Mouse (Mus musculus): ENCODE measurements at regions not wholly inside any gene's neighbourhood (a gene's known extent, or its start where the extent isn't known, plus 50 kb on each side); places are given as distances from the start of the nearest gene placed in this dataset.

GRCm38 (mm10) chr1:137690860-137691595, 484.5 kb downstream of the Ptprc start:
- Histone ChIP-seq H3K27ac (replicated peaks; ENCODE audit: low read depth, low read length) (no peak overlapping the region), H3K9ac (ENCODE audit: low read depth, low read length, severe bottlenecking) (no peak overlapping the region), H3K27me3 (ENCODE audit: control insufficient read depth, insufficient read depth, low read length) (no peaks in the 10 kb centered on the region), H3K36me3 (ENCODE audit: control insufficient read depth, insufficient read depth, low read length) (no peaks in the 10 kb centered on the region), H3K4me1 (ENCODE audit: control insufficient read depth, insufficient read depth, low read length) (no peaks in the 10 kb centered on the region), H3K4me3 (replicated peaks; ENCODE audit: low read length) (no peak overlapping the region), H3K4me2 (replicated peaks; ENCODE audit: low read depth, low read length, severe bottlenecking) (no peak overlapping the region), H3K9me3 (ENCODE audit: control insufficient read depth, low read length) (no peaks in the 10 kb centered on the region)
- TF ChIP-seq POLR2A (IDR thresholded peaks at IDR 0.05; ENCODE audit: borderline replicate concordance, extremely low read depth, insufficient read depth, insufficient read length) = no peak
- DNase-seq (ENCODE audit: low spot score) (no peak), ATAC-seq (ENCODE audit: low FRiP score, low read depth) (no peak)
- 86% methylated on average over 9 of the region's 9 CpGs for WGBS

- Histone ChIP-seq H3K9ac (ENCODE audit: low read depth, low read length, severe bottlenecking) (no peak overlapping the region), H3K27ac (replicated peaks; ENCODE audit: low read depth, low read length) (peak overlapping the region; percentile 59; the same call in 1 of the 2 replicates), H3K4me1 (ENCODE audit: control insufficient read depth, insufficient read depth, low read length) (peaks cover 4% of the 10 kb centered on the region; the same call in 1 of the 2 replicates), H3K4me2 (replicated peaks; ENCODE audit: low read depth, low read length, severe bottlenecking) (no peak overlapping the region), H3K36me3 (ENCODE audit: control insufficient read depth, insufficient read depth, low read length) (no peaks in the 10 kb centered on the region), H3K4me3 (replicated peaks; ENCODE audit: low read length) (no peak overlapping the region), H3K9me3 (ENCODE audit: control insufficient read depth, low read length) (no peaks in the 10 kb centered on the region), H3K27me3 (ENCODE audit: control insufficient read depth, insufficient read depth, low read length) (no peaks in the 10 kb centered on the region)
- DNase-seq (ENCODE audit: low spot score) (no peak), ATAC-seq (ENCODE audit: low FRiP score, low read depth) (no peak)
- 47% methylated on average over 5 of the region's 5 CpGs for WGBS
- TF ChIP-seq POLR2A (IDR thresholded peaks at IDR 0.05; ENCODE audit: borderline replicate concordance, extremely low read depth, insufficient read depth, insufficient read length) = no peak
These were observed 504.9 kb downstream of the Ptprc start for GRCm38 (mm10) chr1:137670650-137671049.

- no peak overlapping the region for H3K4me2 ChIP-seq (replicated peaks; ENCODE audit: low read depth, low read length, severe bottlenecking)
- no peak overlapping the region for H3K9ac ChIP-seq (ENCODE audit: low read depth, low read length, severe bottlenecking)
- H3K9me3 ChIP-seq (ENCODE audit: control insufficient read depth, low read length) = no peaks in the 10 kb centered on the region
- 72% methylated on average over 3 of the region's 3 CpGs for WGBS
- H3K27me3 ChIP-seq (ENCODE audit: control insufficient read depth, insufficient read depth, low read length) = no peaks in the 10 kb centered on the region
- H3K4me3 ChIP-seq (replicated peaks; ENCODE audit: low read length) = no peak overlapping the region
- peaks cover 6% of the 10 kb centered on the region; the same call in 1 of the 2 replicates for H3K4me1 ChIP-seq (ENCODE audit: control insufficient read depth, insufficient read depth, low read length)
- no peak overlapping the region for H3K27ac ChIP-seq (replicated peaks; ENCODE audit: low read depth, low read length)
- no peak for TF ChIP-seq POLR2A (IDR thresholded peaks at IDR 0.05; ENCODE audit: borderline replicate concordance, extremely low read depth, insufficient read depth, insufficient read length)
- no peak for ATAC-seq (ENCODE audit: low FRiP score, low read depth)
- no peak for DNase-seq (ENCODE audit: low spot score)
- H3K36me3 ChIP-seq (ENCODE audit: control insufficient read depth, insufficient read depth, low read length) = no peaks in the 10 kb centered on the region
These were observed 505.7 kb downstream of the Ptprc start for GRCm38 (mm10) chr1:137669849-137670248.

GRCm38 (mm10) chr1:137658141-137658540, 517.4 kb downstream of the Ptprc start:
- H3K36me3 ChIP-seq (ENCODE audit: control insufficient read depth, insufficient read depth, low read length) = no peaks in the 10 kb centered on the region
- WGBS = 92% methylated on average over 1 of the region's 1 CpGs
- no peak for ATAC-seq (ENCODE audit: low FRiP score, low read depth)

GRCm38 (mm10) chr1:137656900-137657458, 518.5 kb downstream of the Ptprc start:
- ATAC-seq (ENCODE audit: low FRiP score, low read depth) = 0 out of 2 replicates have a peak, but pooled peaks have one; percentile 34

More at GRCm38 (mm10) chr1:137658141-137658540, 517.4 kb downstream of the Ptprc start:
- H3K9ac ChIP-seq (ENCODE audit: low read depth, low read length, severe bottlenecking) = no peak overlapping the region
- H3K4me1 ChIP-seq (ENCODE audit: control insufficient read depth, insufficient read depth, low read length) = peaks cover 14% of the 10 kb centered on the region
- H3K4me3 ChIP-seq (replicated peaks; ENCODE audit: low read length) = no peak overlapping the region
- H3K9me3 ChIP-seq (ENCODE audit: control insufficient read depth, low read length) = no peaks in the 10 kb centered on the region
- no peak for DNase-seq (ENCODE audit: low spot score)
- H3K27ac ChIP-seq (replicated peaks; ENCODE audit: low read depth, low read length) = no peak overlapping the region
- no peak overlapping the region for H3K4me2 ChIP-seq (replicated peaks; ENCODE audit: low read depth, low read length, severe bottlenecking)
- no peaks in the 10 kb centered on the region for H3K27me3 ChIP-seq (ENCODE audit: control insufficient read depth, insufficient read depth, low read length)
- TF ChIP-seq POLR2A (IDR thresholded peaks at IDR 0.05; ENCODE audit: borderline replicate concordance, extremely low read depth, insufficient read depth, insufficient read length) = no peak

More at GRCm38 (mm10) chr1:137656900-137657458, 518.5 kb downstream of the Ptprc start:
- H3K27ac ChIP-seq (replicated peaks; ENCODE audit: low read depth, low read length) = no peak overlapping the region
- H3K9me3 ChIP-seq (ENCODE audit: control insufficient read depth, low read length) = no peaks in the 10 kb centered on the region
- no peak for DNase-seq (ENCODE audit: low spot score)
- WGBS = 62% methylated on average over 6 of the region's 6 CpGs
- H3K27me3 ChIP-seq (ENCODE audit: control insufficient read depth, insufficient read depth, low read length) = no peaks in the 10 kb centered on the region
- no peak overlapping the region for H3K4me2 ChIP-seq (replicated peaks; ENCODE audit: low read depth, low read length, severe bottlenecking)
- TF ChIP-seq POLR2A (IDR thresholded peaks at IDR 0.05; ENCODE audit: borderline replicate concordance, extremely low read depth, insufficient read depth, insufficient read length) = no peak
- H3K4me1 ChIP-seq (ENCODE audit: control insufficient read depth, insufficient read depth, low read length) = peaks cover 14% of the 10 kb centered on the region
- no peak overlapping the region for H3K4me3 ChIP-seq (replicated peaks; ENCODE audit: low read length)
- H3K9ac ChIP-seq (ENCODE audit: low read depth, low read length, severe bottlenecking) = no peak overlapping the region
- H3K36me3 ChIP-seq (ENCODE audit: control insufficient read depth, insufficient read depth, low read length) = no peaks in the 10 kb centered on the region

Measured in limb, embryonic 14.5 days (tissue).